Mouse (Mus musculus) embryonic facial prominence, embryonic 11.5 days (tissue): ENCODE measurements around the gene Ssh1. TPM values are rescaled to one million over a fixed set of nuclear protein-coding genes. Genes with fewer than 3 reads are reported as not detected.

Experiments
- ATAC-seq: fragments of 200-750 bp; cut with Nextera tagmentation; replicated peaks from 2 replicates; pipeline ENCODE4 v1.8.0; 2017; ENCODE audit warnings: low read depth; ENCODE audit not compliant: insufficient number of reproducible peaks, low FRiP score, low TSS enrichment
- DNase-seq: peaks from one replicate; pipeline ENCODE4 v3.0.0-alpha.2; 2015; ENCODE audit warnings: low spot score
- H3K27ac ChIP-seq: fragments of 300-500 bp; sonication (generic); replicated peaks from 2 replicates; pipeline ENCODE4 v1.5.1; 2014; ENCODE audit warnings: mild to moderate bottlenecking, low read depth, low read length, control low read depth
- H3K27me3 ChIP-seq: fragments of 300-500 bp; sonication (generic); 2 replicates; pipeline ENCODE4 v1.6.1; 2014; ENCODE audit warnings: mild to moderate bottlenecking, low read length, moderate library complexity, mixed read lengths; ENCODE audit not compliant: control insufficient read depth, insufficient read depth
- H3K36me3 ChIP-seq: fragments of 300-500 bp; sonication (generic); replicated peaks from 2 replicates; pipeline ENCODE4 v1.6.1; 2014; ENCODE audit warnings: low read depth, mild to moderate bottlenecking, low read length, moderate library complexity, mixed read lengths; ENCODE audit not compliant: control insufficient read depth, insufficient read depth
- H3K4me1 ChIP-seq: fragments of 300-500 bp; sonication (generic); 2 replicates; pipeline ENCODE4 v1.6.1; 2014; ENCODE audit warnings: low read length, mixed read lengths; ENCODE audit not compliant: control insufficient read depth, insufficient read depth
- H3K4me2 ChIP-seq: fragments of 300-500 bp; sonication (generic); 2 replicates; pipeline ENCODE4 v1.6.1; 2014; ENCODE audit warnings: low read depth, mild to moderate bottlenecking, control low read depth, low read length, moderate library complexity
- H3K4me3 ChIP-seq: fragments of 300-500 bp; sonication (generic); 2 replicates; pipeline ENCODE4 v1.5.1; 2014; ENCODE audit warnings: low read depth, low read length, control low read depth
- H3K9ac ChIP-seq: fragments of 300-500 bp; sonication (generic); replicated peaks from 2 replicates; pipeline ENCODE4 v1.6.1; 2014; ENCODE audit warnings: mild to moderate bottlenecking, control low read depth, low read length
- H3K9me3 ChIP-seq: fragments of 300-500 bp; sonication (generic); replicated peaks from 2 replicates; pipeline ENCODE4 v1.6.1; 2016; ENCODE audit warnings: mild to moderate bottlenecking, low read length, inconsistent platforms, mixed read lengths; ENCODE audit not compliant: control insufficient read depth
- WGBS: fragments of 180-500 bp; shearing (Covaris S2); extraction: QIAGEN DNeasy Blood & Tissue Kit; methylation state at CpG from one replicate; pipeline ENCODE4 v1.1.7; 2014; 5-methylcytosine and 5-hydroxymethylcytosine counted together
- polyA plus RNA-seq: library from polyadenylated mRNA; unstranded; fragments of >200 nt; fragmentation: Nextera tagmentation; extraction: Ambion mirVana; gene quantifications from 2 replicates; pipeline ENCODE4 v1.2.1, GENCODE M21; 2014

Gene Ssh1
- polyA plus RNA-seq, 1 experiment from 2014 or later = 26.0 TPM

GRCm38 (mm10) chr5:113991141-113991540, 2.6 kb downstream of the Ssh1 start:
- Histone ChIP-seq H3K4me1 (peaks cover 5% of the 10 kb centered on the region), H3K4me3 (no peak overlapping the region), H3K27ac (no peak overlapping the region), H3K9ac (no peak overlapping the region), H3K9me3 (no peaks in the 10 kb centered on the region), H3K27me3 (no peaks in the 10 kb centered on the region), H3K36me3 (no peaks in the 10 kb centered on the region; the same call in none of the 2 replicates), H3K4me2 (no peak overlapping the region)
- ATAC-seq = no peak
- no peak for DNase-seq
- WGBS = 71% methylated on average over 7 of the region's 7 CpGs

- DNase-seq (no peak), ATAC-seq (no peak)
- 83% methylated on average over 5 of the region's 5 CpGs for WGBS
- no peak overlapping the region for H3K9ac ChIP-seq
- H3K4me1 ChIP-seq = peaks cover 5% of the 10 kb centered on the region
- H3K4me2 ChIP-seq = no peak overlapping the region
- H3K4me3 ChIP-seq = no peak overlapping the region
- H3K27ac ChIP-seq = no peak overlapping the region
- H3K9me3 ChIP-seq = no peaks in the 10 kb centered on the region
- no peaks in the 10 kb centered on the region; the same call in none of the 2 replicates for H3K36me3 ChIP-seq
- no peaks in the 10 kb centered on the region for H3K27me3 ChIP-seq
Observed at GRCm38 (mm10) chr5:113990593-113990992, 3.1 kb downstream of the Ssh1 start.

- Histone ChIP-seq H3K27me3 (no peaks in the 10 kb centered on the region), H3K36me3 (no peaks in the 10 kb centered on the region; the same call in none of the 2 replicates), H3K4me1 (peaks cover 5% of the 10 kb centered on the region), H3K9me3 (no peaks in the 10 kb centered on the region), H3K4me3 (no peak overlapping the region), H3K4me2 (no peak overlapping the region), H3K27ac (no peak overlapping the region), H3K9ac (no peak overlapping the region)
- ATAC-seq (no peak), DNase-seq (no peak)
- WGBS = 85% methylated on average over 20 of the region's 20 CpGs
Observed at GRCm38 (mm10) chr5:113989437-113990024, 4.2 kb downstream of the Ssh1 start.

GRCm38 (mm10) chr5:113986182-113986961, 7.3 kb downstream of the Ssh1 start:
- WGBS = 37% methylated on average over 9 of the region's 9 CpGs
- no peaks in the 10 kb centered on the region; the same call in none of the 2 replicates for H3K36me3 ChIP-seq
- no peak overlapping the region for H3K4me2 ChIP-seq
- H3K27me3 ChIP-seq = no peaks in the 10 kb centered on the region
- no peak overlapping the region for H3K27ac ChIP-seq
- H3K4me3 ChIP-seq = no peak overlapping the region
- ATAC-seq = no peak
- peaks cover 5% of the 10 kb centered on the region for H3K4me1 ChIP-seq
- no peak for DNase-seq
- no peaks in the 10 kb centered on the region for H3K9me3 ChIP-seq
- 0 out of 2 replicates have a peak overlapping the region, but pooled peaks have one; percentile 2 for H3K9ac ChIP-seq

- peaks cover 5% of the 10 kb centered on the region for H3K4me1 ChIP-seq
- no peaks in the 10 kb centered on the region for H3K27me3 ChIP-seq
- H3K4me2 ChIP-seq = no peak overlapping the region
- H3K4me3 ChIP-seq = no peak overlapping the region
- no peak overlapping the region for H3K9ac ChIP-seq
- H3K9me3 ChIP-seq = no peaks in the 10 kb centered on the region
- WGBS = 58% methylated on average over 2 of the region's 2 CpGs
- no peaks in the 10 kb centered on the region; the same call in none of the 2 replicates for H3K36me3 ChIP-seq
- no peak overlapping the region for H3K27ac ChIP-seq
- ATAC-seq = no peak
- no peak for DNase-seq
Observed at GRCm38 (mm10) chr5:113985737-113986136, 8.0 kb downstream of the Ssh1 start.

GRCm38 (mm10) chr5:113984025-113984740, 9.5 kb downstream of the Ssh1 start:
- Histone ChIP-seq H3K27ac (no peak overlapping the region), H3K27me3 (no peaks in the 10 kb centered on the region), H3K9ac (no peak overlapping the region), H3K36me3 (no peaks in the 10 kb centered on the region; the same call in none of the 2 replicates), H3K4me3 (no peak overlapping the region), H3K4me2 (no peak overlapping the region), H3K9me3 (no peaks in the 10 kb centered on the region), H3K4me1 (peaks cover 5% of the 10 kb centered on the region)
- ATAC-seq (no peak), DNase-seq (no peak)
- WGBS = 87% methylated on average over 13 of the region's 13 CpGs

GRCm38 (mm10) chr5:113983541-113983940, 10.2 kb downstream of the Ssh1 start:
- Histone ChIP-seq H3K36me3 (no peaks in the 10 kb centered on the region; the same call in 1 of the 2 replicates), H3K27ac (no peak overlapping the region), H3K27me3 (no peaks in the 10 kb centered on the region), H3K4me3 (no peak overlapping the region), H3K9me3 (no peaks in the 10 kb centered on the region), H3K4me1 (peaks cover 5% of the 10 kb centered on the region), H3K4me2 (no peak overlapping the region), H3K9ac (no peak overlapping the region)
- no peak for DNase-seq
- no peak for ATAC-seq
- 63% methylated on average over 6 of the region's 6 CpGs for WGBS
